Mouse (Mus musculus) midbrain, embryonic 11.5 days (tissue): ENCODE measurements around the gene Ube4a. TPM values are rescaled to one million over a fixed set of nuclear protein-coding genes. Genes with fewer than 3 reads are reported as not detected.
A peak's percentile ranks its signal among the peaks of the same experiment; 100 is the strongest.

ENCODE experiments used
- ATAC-seq: fragments of 200-750 bp; cut with Nextera tagmentation; 2 replicates; pipeline ENCODE4 v1.8.0; 2017; ENCODE audit warnings: moderate TSS enrichment, moderate library complexity; ENCODE audit not compliant: low FRiP score
- DNase-seq: peaks from one replicate; pipeline ENCODE4 v3.0.0; 2015; ENCODE audit warnings: low spot score; ENCODE audit errors: missing footprints
- H3K27ac ChIP-seq: fragments of 300-500 bp; sonication (generic); 2 replicates; pipeline ENCODE4 v1.5.1; 2014; ENCODE audit warnings: low read depth, low read length
- H3K27me3 ChIP-seq: fragments of 300-500 bp; sonication (generic); 2 replicates; pipeline ENCODE4 v1.6.1; 2014; ENCODE audit warnings: mild to moderate bottlenecking, low read length, moderate library complexity, mixed read lengths; ENCODE audit not compliant: control insufficient read depth, insufficient read depth
- H3K36me3 ChIP-seq: fragments of 300-500 bp; sonication (generic); 2 replicates; pipeline ENCODE4 v1.6.1; 2014; ENCODE audit warnings: mild to moderate bottlenecking, low read length, moderate library complexity, mixed read lengths; ENCODE audit not compliant: control insufficient read depth, insufficient read depth
- H3K4me1 ChIP-seq: fragments of 300-500 bp; sonication (generic); 2 replicates; pipeline ENCODE4 v1.6.1; 2014; ENCODE audit warnings: low read length; ENCODE audit not compliant: control insufficient read depth, insufficient read depth
- H3K4me2 ChIP-seq: fragments of 300-500 bp; sonication (generic); 2 replicates; pipeline ENCODE4 v1.6.1; 2014; ENCODE audit warnings: mild to moderate bottlenecking, moderate library complexity
- H3K4me3 ChIP-seq: fragments of 300-500 bp; sonication (generic); 2 replicates; pipeline ENCODE4 v1.5.1; 2014; ENCODE audit warnings: low read depth, low read length
- H3K9ac ChIP-seq: fragments of 300-500 bp; sonication (generic); 2 replicates; pipeline ENCODE4 v1.6.1; 2014; ENCODE audit warnings: low read length
- H3K9me3 ChIP-seq: fragments of 300-500 bp; sonication (generic); 2 replicates; pipeline ENCODE4 v1.6.1; 2016; ENCODE audit warnings: low read length; ENCODE audit not compliant: control insufficient read depth
- WGBS: fragments of 180-500 bp; shearing (Covaris S2); extraction: QIAGEN DNeasy Blood & Tissue Kit; methylation state at CpG from one replicate; pipeline ENCODE4 v1.1.7; 2014; 5-methylcytosine and 5-hydroxymethylcytosine counted together
- polyA plus RNA-seq: library from polyadenylated mRNA; unstranded; fragments of >200 nt; fragmentation: Nextera tagmentation; extraction: Ambion mirVana; gene quantifications from 2 replicates; pipeline ENCODE4 v1.2.1, GENCODE M21; 2014

The Ube4a gene
- polyA plus RNA-seq, 1 experiment from 2014 or later, result 37.2 TPM

DNA sequence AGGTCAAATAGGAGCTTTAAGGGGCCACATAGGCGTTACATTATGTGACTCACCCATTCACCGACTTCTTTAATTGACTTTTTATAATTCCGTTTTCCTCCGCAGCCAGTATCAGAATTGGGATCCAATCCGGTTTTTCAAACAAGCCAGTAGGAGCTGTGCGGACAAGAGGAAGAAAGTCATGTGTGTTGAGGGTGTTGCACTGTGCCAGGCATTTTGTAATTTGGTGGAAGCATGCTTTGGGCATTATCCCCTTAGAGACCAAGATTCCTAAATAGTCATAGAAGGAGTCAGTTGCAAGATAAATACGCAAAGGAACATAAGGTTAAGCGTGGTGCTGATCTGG is 44.3 kb downstream of the Ube4a start:
- H3K9ac ChIP-seq, result peak overlapping the region; percentile 89
- H3K27ac ChIP-seq, result peak overlapping the region; percentile 77
- DNase-seq (no peak), ATAC-seq (peak; percentile 82)
- no peaks in the 10 kb centered on the region for H3K36me3 ChIP-seq
- peak overlapping the region; percentile 95 for H3K4me3 ChIP-seq
- peaks cover 5% of the 10 kb centered on the region; the same call in 1 of the 2 replicates for H3K4me1 ChIP-seq
- H3K27me3 ChIP-seq, result no peaks in the 10 kb centered on the region
- under 1% methylated on average over 8 of the region's 8 CpGs for WGBS
- no peaks in the 10 kb centered on the region for H3K9me3 ChIP-seq
- H3K4me2 ChIP-seq, result peak overlapping the region; percentile 88

GRCm38 (mm10) chr9:44920374-44921122 is 44.9 kb downstream of the Ube4a start, which contains the start of gene Atp5l:
TSS of gene Atp5l (minus strand) at chr9:44920742.
- Histone ChIP-seq H3K9ac (peak within 1 kb of the TSS; percentile 89), H3K27ac (peak within 1 kb of the TSS; percentile 77), H3K9me3 (no peaks in the 10 kb centered on the region), H3K4me2 (peak within 1 kb of the TSS; percentile 88), H3K36me3 (no peaks in the 10 kb centered on the region), H3K4me3 (peak within 1 kb of the TSS; percentile 95), H3K27me3 (no peaks in the 10 kb centered on the region), H3K4me1 (peaks cover 5% of the 10 kb centered on the region; the same call in 1 of the 2 replicates)
- under 1% methylated on average over 48 of the region's 48 CpGs for WGBS
- ATAC-seq (peak; percentile 87), DNase-seq (peak; percentile 99)

GRCm38 (mm10) chr9:44919606-44920005 is 45.8 kb downstream of the Ube4a start:
- no peaks in the 10 kb centered on the region for H3K36me3 ChIP-seq
- H3K27ac ChIP-seq, result no peak overlapping the region
- peak overlapping the region; percentile 88 for H3K4me2 ChIP-seq
- no peaks in the 10 kb centered on the region for H3K9me3 ChIP-seq
- peaks cover 5% of the 10 kb centered on the region; the same call in 1 of the 2 replicates for H3K4me1 ChIP-seq
- ATAC-seq, result no peak
- H3K4me3 ChIP-seq, result peak overlapping the region; percentile 95
- no peaks in the 10 kb centered on the region for H3K27me3 ChIP-seq
- peak overlapping the region; percentile 89 for H3K9ac ChIP-seq
- DNase-seq, result no peak
- 45% methylated on average over 2 of the region's 2 CpGs for WGBS

GRCm38 (mm10) chr9:44916196-44916595 is 49.2 kb downstream of the Ube4a start:
- Histone ChIP-seq H3K27ac (no peak overlapping the region), H3K4me3 (no peak overlapping the region), H3K9ac (no peak overlapping the region), H3K4me1 (peaks cover 5% of the 10 kb centered on the region; the same call in 1 of the 2 replicates), H3K9me3 (no peaks in the 10 kb centered on the region), H3K27me3 (no peaks in the 10 kb centered on the region), H3K4me2 (no peak overlapping the region), H3K36me3 (no peaks in the 10 kb centered on the region; the same call in 1 of the 2 replicates)
- DNase-seq, result no peak
- 52% methylated on average over 1 of the region's 1 CpGs for WGBS
- ATAC-seq, result no peak

DNA sequence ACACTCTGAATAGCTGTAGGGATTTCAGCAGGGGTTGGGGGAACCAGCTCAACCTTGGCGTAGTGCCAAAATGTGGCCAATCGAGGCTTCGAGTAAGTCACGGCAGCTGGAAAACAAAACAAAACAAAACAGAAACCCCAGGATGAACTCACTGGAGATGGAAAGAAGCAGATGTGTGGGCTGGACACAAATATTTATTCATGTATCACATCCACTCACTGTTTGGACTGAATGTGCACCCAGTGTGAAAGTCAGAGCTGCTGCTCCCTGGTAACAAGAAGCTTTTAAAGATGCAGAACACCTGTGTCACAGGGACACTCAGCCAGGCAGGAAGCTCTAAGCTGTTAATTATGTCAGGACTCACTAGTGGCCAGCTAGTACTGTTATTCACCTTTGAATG is 50.7 kb downstream of the Ube4a start:
- peaks cover 5% of the 10 kb centered on the region; the same call in 1 of the 2 replicates for H3K36me3 ChIP-seq
- no peaks in the 10 kb centered on the region for H3K9me3 ChIP-seq
- H3K9ac ChIP-seq, result no peak overlapping the region
- H3K4me3 ChIP-seq, result no peak overlapping the region
- no peak overlapping the region for H3K4me2 ChIP-seq
- no peak for ATAC-seq
- 79% methylated on average over 4 of the region's 4 CpGs for WGBS
- H3K27me3 ChIP-seq, result no peaks in the 10 kb centered on the region
- no peak for DNase-seq
- H3K4me1 ChIP-seq, result peaks cover 5% of the 10 kb centered on the region; the same call in 1 of the 2 replicates
- no peak overlapping the region for H3K27ac ChIP-seq

DNA sequence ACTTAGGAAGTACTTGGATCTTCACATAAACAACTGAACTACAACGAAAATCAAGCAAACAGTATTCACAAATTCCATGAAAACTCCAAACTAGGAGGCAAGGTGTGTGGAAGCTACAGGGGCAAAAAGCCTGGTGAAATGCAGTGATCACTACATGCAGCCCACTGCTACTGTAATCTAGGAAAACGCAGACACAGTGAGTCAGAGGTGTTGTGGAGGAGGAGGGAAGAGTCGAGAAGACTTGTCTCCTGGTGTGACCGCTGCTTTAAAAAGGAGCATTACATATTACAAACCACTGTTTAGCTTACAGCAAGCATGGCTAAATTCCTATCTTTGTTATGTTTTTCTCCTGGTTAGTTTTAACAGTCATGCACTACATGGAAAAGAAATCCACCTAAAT is 54.0 kb downstream of the Ube4a start:
- DNase-seq, result no peak
- no peak overlapping the region for H3K27ac ChIP-seq
- H3K27me3 ChIP-seq, result no peaks in the 10 kb centered on the region
- no peak for ATAC-seq
- H3K9ac ChIP-seq, result no peak overlapping the region
- no peaks in the 10 kb centered on the region for H3K9me3 ChIP-seq
- H3K4me3 ChIP-seq, result no peak overlapping the region
- WGBS, result 96% methylated on average over 4 of the region's 4 CpGs
- peaks cover 5% of the 10 kb centered on the region; the same call in 1 of the 2 replicates for H3K36me3 ChIP-seq
- no peak overlapping the region for H3K4me2 ChIP-seq
- no peaks in the 10 kb centered on the region for H3K4me1 ChIP-seq

- Histone ChIP-seq H3K36me3 (peaks cover 1% of the 10 kb centered on the region; the same call in 1 of the 2 replicates), H3K9me3 (no peaks in the 10 kb centered on the region), H3K27me3 (no peaks in the 10 kb centered on the region), H3K4me2 (no peak overlapping the region), H3K4me3 (no peak overlapping the region), H3K9ac (no peak overlapping the region), H3K4me1 (no peaks in the 10 kb centered on the region), H3K27ac (no peak overlapping the region)
- ATAC-seq (no peak), DNase-seq (no peak)
- 83% methylated on average over 4 of the region's 4 CpGs for WGBS
These were observed 59.8 kb downstream of the Ube4a start for GRCm38 (mm10) chr9:44905620-44906019.

- Histone ChIP-seq H3K9me3 (no peaks in the 10 kb centered on the region), H3K9ac (no peak overlapping the region), H3K4me3 (no peak overlapping the region), H3K27ac (no peak overlapping the region), H3K4me1 (no peaks in the 10 kb centered on the region), H3K4me2 (no peak overlapping the region), H3K27me3 (no peaks in the 10 kb centered on the region), H3K36me3 (no peaks in the 10 kb centered on the region)
- ATAC-seq (no peak), DNase-seq (no peak)
- 86% methylated on average over 5 of the region's 5 CpGs for WGBS
These were observed 60.4 kb downstream of the Ube4a start for GRCm38 (mm10) chr9:44904964-44905363.

- Histone ChIP-seq H3K9ac (no peak overlapping the region), H3K9me3 (no peaks in the 10 kb centered on the region), H3K4me3 (no peak overlapping the region), H3K27me3 (no peaks in the 10 kb centered on the region), H3K4me1 (no peaks in the 10 kb centered on the region), H3K4me2 (no peak overlapping the region), H3K27ac (no peak overlapping the region), H3K36me3 (no peaks in the 10 kb centered on the region)
- no peak for ATAC-seq
- DNase-seq, result no peak
- 82% methylated on average over 4 of the region's 4 CpGs for WGBS
These were observed 61.5 kb downstream of the Ube4a start for GRCm38 (mm10) chr9:44903856-44904255.
